Mouse (Mus musculus) G1E (cell line): Measurements from ENCODE around the gene Rbms2. TPM values are rescaled to one million over a fixed set of nuclear protein-coding genes. Genes with fewer than 3 reads are reported as not detected.

Source experiments
- ATAC-seq: 2 replicates; pipeline ENCODE4 v1.8.0; 2016; ENCODE audit warnings: mild to moderate bottlenecking; ENCODE audit not compliant: insufficient number of reproducible peaks, poor library complexity, low FRiP score, severe bottlenecking; ENCODE audit errors: extremely low read depth
- DNase-seq: peaks from one replicate; pipeline ENCODE4 v3.0.0; 2012; ENCODE audit warnings: low spot score
- H3K27me3 ChIP-seq: 2 replicates; pipeline ENCODE4 v1.6.1; 2012; ENCODE audit warnings: mild to moderate bottlenecking, low read length, inconsistent platforms; ENCODE audit not compliant: insufficient read depth
- H3K36me3 ChIP-seq: replicated peaks from 2 replicates; pipeline ENCODE3; 2012; ENCODE audit warnings: mild to moderate bottlenecking, inconsistent platforms
- H3K4me1 ChIP-seq: 2 replicates; pipeline ENCODE4 v1.6.1; 2012; ENCODE audit warnings: low read depth, low read length, inconsistent platforms, mixed read lengths; ENCODE audit not compliant: insufficient read depth
- H3K4me3 ChIP-seq: 2 replicates; pipeline ENCODE4 v1.5.1; 2012; ENCODE audit warnings: low read depth, mild to moderate bottlenecking, inconsistent platforms, low read length, moderate library complexity, mixed read lengths
- H3K9me3 ChIP-seq: replicated peaks from 2 replicates; pipeline ENCODE4 v1.6.1; 2012; ENCODE audit warnings: inconsistent platforms
- CTCF ChIP-seq: IDR thresholded peaks from 2 replicates; pipeline ENCODE4 v1.5.1; 2012; ENCODE audit warnings: low read depth, low read length, inconsistent platforms, mixed read lengths
- GATA1 ChIP-seq: IDR thresholded peaks from 2 replicates; pipeline ENCODE4 v1.6.1; 2012; ENCODE audit warnings: borderline replicate concordance, low read length, inconsistent platforms, mixed read lengths
- GATA2 ChIP-seq: IDR thresholded peaks from 2 replicates; pipeline ENCODE4 v1.6.1; 2012; ENCODE audit warnings: low read depth, low read length, inconsistent platforms, borderline replicate concordance
- POLR2AphosphoS5 ChIP-seq: IDR thresholded peaks from 2 replicates; pipeline ENCODE4 v1.6.1; 2012; ENCODE audit warnings: low read depth, low read length, inconsistent platforms; ENCODE audit not compliant: insufficient replicate concordance
- TAL1 ChIP-seq: conservative IDR thresholded peaks from 2 replicates; pipeline ENCODE4 v1.6.1; 2012; ENCODE audit warnings: low read depth, low read length, inconsistent platforms, mixed read lengths
- polyA plus RNA-seq: library from polyadenylated mRNA; stranded (reverse); fragments of >175 nt; gene quantifications from 2 replicates; pipeline ENCODE4 v1.2.3, GENCODE M21; 2012
- total RNA-seq, 2 experiments: library from RNA; stranded (forward) in 1 of 2; stranded (reverse) in 1 of 2; fragments of 200-1000 nt in 1 of 2; fragments of >200 nt in 1 of 2; fragmentation: Nextera tagmentation in 1 of 2; gene quantifications; 2 replicates each; pipeline ENCODE4 v1.2.3; 2014 to 2017

Rbms2 gene
- total and polyA plus RNA-seq, 3 experiments, result 8.3 to 32.1 (median 11.3) TPM

DNA sequence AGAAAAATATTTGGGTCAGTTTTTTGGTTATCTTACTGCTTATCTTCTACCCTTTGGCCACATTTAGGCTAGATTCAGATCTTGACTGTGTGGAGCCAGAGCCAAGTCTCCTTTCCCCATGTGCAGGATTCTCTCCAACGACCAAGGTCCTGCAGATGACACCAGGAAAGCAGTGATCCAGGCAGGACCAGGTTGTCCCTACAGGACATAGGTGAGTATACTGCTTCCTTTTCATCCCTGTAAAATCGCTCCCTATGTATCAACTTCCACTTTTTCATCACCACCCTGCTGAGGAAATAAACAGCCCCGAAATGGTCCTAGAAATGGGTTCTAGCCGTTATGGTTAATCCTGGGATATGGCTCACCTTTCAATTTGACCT, 83.8 kb downstream of the Rbms2 start:
- H3K9me3 ChIP-seq, result no peaks in the 10 kb centered on the region
- peaks cover 64% of the 10 kb centered on the region for H3K4me1 ChIP-seq
- H3K4me3 ChIP-seq, result peak overlapping the region; percentile 89
- no peaks in the 10 kb centered on the region for H3K27me3 ChIP-seq
- ATAC-seq (no peak), DNase-seq (no peak)
- H3K36me3 ChIP-seq, result peaks cover 15% of the 10 kb centered on the region
- TF ChIP-seq TAL1 (no peak), CTCF (no peak), POLR2AphosphoS5 (no peak), GATA2 (no peak), GATA1 (no peak)

DNA sequence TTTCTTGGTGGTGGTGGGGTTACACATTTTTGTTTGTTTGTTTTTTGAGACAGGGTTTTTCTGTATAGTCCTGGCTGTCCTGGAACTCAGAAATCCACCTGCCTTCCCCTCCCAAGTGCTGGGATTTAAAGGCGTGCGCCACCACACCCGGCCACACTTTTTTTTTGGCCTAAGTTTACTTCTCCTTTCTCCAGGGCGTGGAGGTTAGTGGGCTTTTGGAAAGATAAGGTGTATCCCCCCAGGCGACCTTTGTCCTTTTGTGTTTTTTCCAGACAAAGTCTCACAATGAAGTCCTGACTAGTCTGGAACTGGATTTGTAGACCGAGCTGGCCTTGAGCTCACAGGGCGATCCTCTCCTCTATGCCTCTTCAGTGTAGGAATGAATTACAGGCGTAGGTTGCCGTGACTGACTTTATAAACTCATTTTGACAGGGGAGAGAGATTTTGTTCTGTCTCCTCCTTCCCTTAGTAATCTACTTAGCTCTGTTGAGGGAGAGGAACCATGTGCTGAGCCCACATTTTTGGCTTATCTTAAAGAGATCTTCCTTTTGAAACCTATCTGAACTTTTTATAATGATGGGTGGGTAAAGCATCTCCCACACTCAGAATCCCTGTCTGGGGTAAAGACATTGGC, 85.0 kb downstream of the Rbms2 start:
- TF ChIP-seq GATA1 (no peak), TAL1 (no peak), GATA2 (no peak), CTCF (no peak), POLR2AphosphoS5 (no peak)
- DNase-seq (no peak), ATAC-seq (no peak)
- H3K9me3 ChIP-seq, result no peaks in the 10 kb centered on the region
- peak overlapping the region; percentile 89; the same call in 1 of the 2 replicates for H3K4me3 ChIP-seq
- peaks cover 16% of the 10 kb centered on the region for H3K36me3 ChIP-seq
- no peaks in the 10 kb centered on the region for H3K27me3 ChIP-seq
- peaks cover 72% of the 10 kb centered on the region for H3K4me1 ChIP-seq

- ATAC-seq (peak; percentile 69), DNase-seq (peak; percentile 86)
- no peak for TF ChIP-seq GATA1
- TF ChIP-seq GATA2, result no peak
- no peak for TF ChIP-seq CTCF
- no peak for TF ChIP-seq POLR2AphosphoS5
- TF ChIP-seq TAL1, result no peak
- peaks cover 17% of the 10 kb centered on the region for H3K36me3 ChIP-seq
- peaks cover 77% of the 10 kb centered on the region for H3K4me1 ChIP-seq
- no peaks in the 10 kb centered on the region for H3K9me3 ChIP-seq
- H3K27me3 ChIP-seq, result no peaks in the 10 kb centered on the region
- H3K4me3 ChIP-seq, result peak overlapping the region; percentile 89
Measured at GRCm38 (mm10) chr10:128094340-128094968, 85.6 kb downstream of the Rbms2 start.

GRCm38 (mm10) chr10:128093496-128094294, 86.4 kb downstream of the Rbms2 start:
- H3K4me1 ChIP-seq, result peaks cover 81% of the 10 kb centered on the region
- DNase-seq (peak; percentile 45), ATAC-seq (no peak)
- peak overlapping the region; percentile 89 for H3K4me3 ChIP-seq
- no peak for TF ChIP-seq GATA2
- no peak; the same call in 1 of the 2 replicates for TF ChIP-seq TAL1
- TF ChIP-seq CTCF, result no peak
- no peak for TF ChIP-seq POLR2AphosphoS5
- H3K27me3 ChIP-seq, result no peaks in the 10 kb centered on the region
- H3K9me3 ChIP-seq, result no peaks in the 10 kb centered on the region
- H3K36me3 ChIP-seq, result peaks cover 21% of the 10 kb centered on the region

GRCm38 (mm10) chr10:128092506-128093495, 87.3 kb downstream of the Rbms2 start:
- Histone ChIP-seq H3K4me1 (peaks cover 81% of the 10 kb centered on the region), H3K9me3 (no peaks in the 10 kb centered on the region), H3K36me3 (peaks cover 30% of the 10 kb centered on the region), H3K27me3 (no peaks in the 10 kb centered on the region), H3K4me3 (peak overlapping the region; percentile 89)
- DNase-seq (peak; percentile 83), ATAC-seq (no peak)
- TF ChIP-seq POLR2AphosphoS5 (no peak), TAL1 (no peak), GATA2 (no peak), CTCF (no peak), GATA1 (no peak)
